Mouse (Mus musculus) megakaryocyte, embryonic 14.5 days (primary cell): ENCODE measurements around the gene Hexim1. TPM values are rescaled to one million over a fixed set of nuclear protein-coding genes. Genes with fewer than 3 reads are reported as not detected.
A peak's percentile ranks its signal among the peaks of the same experiment; 100 is the strongest.

ENCODE experiments used
- H3K27me3 ChIP-seq: replicated peaks from 2 replicates; pipeline ENCODE3; 2012; ENCODE audit warnings: inconsistent platforms
- H3K36me3 ChIP-seq: replicated peaks from 2 replicates; pipeline ENCODE3; 2012; ENCODE audit warnings: low read length, inconsistent platforms, mixed read lengths
- H3K4me1 ChIP-seq: 2 replicates; pipeline ENCODE4 v1.6.1; 2012; ENCODE audit warnings: inconsistent platforms
- H3K4me3 ChIP-seq: replicated peaks from 2 replicates; pipeline ENCODE3; 2012; ENCODE audit warnings: moderate library complexity, mild to moderate bottlenecking, inconsistent platforms
- H3K9me3 ChIP-seq: 2 replicates; pipeline ENCODE4 v1.6.1; 2012; ENCODE audit warnings: inconsistent platforms
- FLI1 ChIP-seq: IDR thresholded peaks from 2 replicates; pipeline ENCODE4 v1.6.1; 2012; ENCODE audit warnings: low read length, inconsistent platforms, mixed read lengths
- GATA1 ChIP-seq: IDR thresholded peaks from 3 replicates; pipeline ENCODE4 v1.6.1; 2012; ENCODE audit warnings: mixed read lengths, low read length, inconsistent platforms, borderline replicate concordance
- polyA plus RNA-seq: library from polyadenylated mRNA; stranded (reverse); fragments of >175 nt; gene quantifications from 2 replicates; pipeline ENCODE4 v1.2.3, GENCODE M21; 2012; ENCODE audit warnings: low replicate concordance; ENCODE audit not compliant: insufficient read depth

Hexim1 gene
- polyA plus RNA-seq, 1 experiment: 98.1 TPM

DNA sequence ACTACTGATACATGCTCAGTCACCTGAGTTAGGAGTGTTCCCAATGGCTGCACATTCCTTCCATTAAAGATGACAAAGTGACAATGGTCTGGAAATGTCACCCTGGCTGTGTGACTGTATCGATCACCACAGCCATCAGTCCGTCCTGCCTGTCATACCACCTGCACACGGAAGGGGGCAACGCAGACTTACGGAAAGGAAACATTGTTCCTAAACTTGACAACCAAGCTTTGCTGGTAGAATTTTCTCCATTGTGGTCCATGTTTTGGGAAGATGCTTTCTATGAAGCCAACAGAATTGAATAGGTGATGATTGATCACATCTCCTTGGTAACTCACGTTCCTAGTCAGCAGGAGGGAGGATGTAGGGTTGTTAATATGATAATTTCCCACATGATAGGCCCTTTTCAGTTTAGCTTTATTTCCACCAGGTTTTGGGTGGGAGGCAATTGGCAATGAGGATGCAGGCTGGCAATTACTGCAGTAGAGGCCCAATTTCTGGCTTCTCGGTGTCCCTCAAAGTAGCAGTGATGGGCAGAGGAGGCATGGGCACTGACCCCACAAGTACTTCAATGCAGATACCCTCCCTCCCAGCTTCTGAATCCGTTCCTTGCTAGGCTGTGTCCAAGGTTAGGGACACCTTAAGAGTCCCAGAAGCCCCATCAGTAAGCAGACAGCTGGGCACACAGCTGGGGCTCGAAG, 52.8 kb downstream of the Hexim1 start:
- Histone ChIP-seq H3K4me1 (peaks cover 55% of the 10 kb centered on the region), H3K27me3 (peaks cover 50% of the 10 kb centered on the region), H3K9me3 (peaks cover 12% of the 10 kb centered on the region), H3K4me3 (peak overlapping the region; percentile 26), H3K36me3 (no peaks in the 10 kb centered on the region)
- TF ChIP-seq FLI1 (no peak), GATA1 (no peak)

Other genes starting within 250 kb of the Hexim1 start
- gene Eftud2, start 235.2 kb upstream of the Hexim1 start, polyA plus RNA-seq: 23.2 and 87.1 TPM in 2 replicates
- not detected in 2 replicates for gene Ccdc103, start 235.0 kb upstream of the Hexim1 start, polyA plus RNA-seq
- gene Fam187a, start 231.1 kb upstream of the Hexim1 start, polyA plus RNA-seq: not detected in 2 replicates
- not detected in 2 replicates for gene Gfap, start 215.3 kb upstream of the Hexim1 start, polyA plus RNA-seq
- 11.5 and 18.4 TPM in 2 replicates for gene Kif18b, start 191.1 kb upstream of the Hexim1 start, polyA plus RNA-seq
- not detected in 2 replicates for gene C1ql1, start 169.5 kb upstream of the Hexim1 start, polyA plus RNA-seq
- gene Nmt1, start 88.0 kb upstream of the Hexim1 start, polyA plus RNA-seq: 5.7 and 17.6 TPM in 2 replicates
- 56.4 and 77.6 TPM in 2 replicates for gene Dcakd, start 87.9 kb upstream of the Hexim1 start, polyA plus RNA-seq
- gene Plcd3, start 14.6 kb upstream of the Hexim1 start, polyA plus RNA-seq: 0.18 TPM in 1 of 2 replicates, not detected in the other
- 42.5 and 61.0 TPM in 2 replicates for gene Acbd4, start 14.5 kb upstream of the Hexim1 start, polyA plus RNA-seq
- gene Hexim2, start 16.2 kb downstream of the Hexim1 start, polyA plus RNA-seq: 73.5 and 168 TPM in 2 replicates
- gene Fmnl1, start 54.9 kb downstream of the Hexim1 start, polyA plus RNA-seq: 25.5 and 36.6 TPM in 2 replicates
- not detected in 2 replicates for gene 1700023F06Rik, start 92.3 kb downstream of the Hexim1 start, polyA plus RNA-seq
- gene Spata32, start 102.2 kb downstream of the Hexim1 start, polyA plus RNA-seq: not detected in 2 replicates
- gene Map3k14, start 151.2 kb downstream of the Hexim1 start, polyA plus RNA-seq: 1.0 and 2.3 TPM in 2 replicates
- gene Arhgap27, start 247.5 kb downstream of the Hexim1 start, polyA plus RNA-seq: 4.9 TPM in 1 of 2 replicates, not detected in the other